Mouse (Mus musculus): ENCODE data around the gene Ctxn1. TPM values are rescaled to one million over a fixed set of nuclear protein-coding genes. Genes with fewer than 3 reads are reported as not detected.

Gene Ctxn1
- polyA plus RNA-seq, 1 experiment from 2014 or later = 3.0 TPM

DNA sequence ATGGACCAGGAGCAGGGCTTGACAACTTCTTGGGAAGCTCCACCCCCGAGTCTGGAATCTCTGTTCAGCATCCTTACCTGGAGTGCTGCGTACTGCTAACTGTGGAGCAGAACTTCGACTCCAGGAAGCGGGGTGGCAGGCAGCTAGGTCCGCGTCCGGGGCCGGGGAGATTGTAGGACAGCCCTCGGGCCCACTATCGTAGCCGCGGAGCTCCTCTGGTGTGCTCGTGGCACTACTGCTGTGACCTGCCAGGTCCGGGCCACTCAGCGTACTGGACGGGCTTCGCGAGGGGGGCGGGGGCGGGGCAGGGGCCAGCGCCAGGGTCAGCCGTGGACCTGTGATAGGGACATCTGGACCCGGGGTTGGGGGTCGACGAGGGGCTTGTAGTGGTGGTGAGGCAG, 46.3 kb downstream of the Ctxn1 start:
- Histone ChIP-seq H3K4me3 (replicated peaks) (peak overlapping the region; percentile 50), H3K36me3 (no peaks in the 10 kb centered on the region), H3K27ac (no peak overlapping the region), H3K9ac (peak overlapping the region; percentile 26; the same call in 1 of the 2 replicates), H3K4me1 (replicated peaks) (peaks cover 25% of the 10 kb centered on the region), H3K9me3 (replicated peaks) (no peaks in the 10 kb centered on the region), H3K27me3 (peaks cover 78% of the 10 kb centered on the region), H3K4me2 (peak overlapping the region; percentile 67)
- DNase-seq (no peak), ATAC-seq (ENCODE audit: low read depth) (peak; percentile 24)
- WGBS (ENCODE audit: insufficient replicate concordance) = 2% methylated on average over 25 of the region's 25 CpGs

DNA sequence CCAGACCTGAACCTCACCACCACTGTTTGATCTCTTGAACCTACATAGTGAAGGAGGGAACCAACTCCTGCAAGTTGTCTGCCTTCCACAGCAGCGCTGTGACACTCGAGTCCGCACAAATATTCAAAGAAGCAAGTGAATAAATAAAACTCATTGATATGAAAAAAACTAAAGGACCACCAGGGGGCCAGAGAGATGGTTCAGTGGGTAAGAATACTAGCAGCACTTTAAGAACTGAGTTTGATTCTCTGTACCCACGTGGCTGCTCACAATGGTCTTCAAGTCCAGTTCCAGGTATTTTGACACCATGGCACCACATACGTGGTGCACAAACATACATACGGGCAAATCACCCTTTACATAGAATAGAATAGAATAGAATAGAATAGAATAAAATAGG, 48.0 kb downstream of the Ctxn1 start:
- H3K27me3 ChIP-seq = peaks cover 78% of the 10 kb centered on the region
- no peak overlapping the region for H3K9ac ChIP-seq
- ATAC-seq (ENCODE audit: low read depth) (no peak), DNase-seq (no peak)
- no peaks in the 10 kb centered on the region for H3K9me3 ChIP-seq (replicated peaks)
- WGBS (ENCODE audit: insufficient replicate concordance) = 61% methylated on average over 6 of the region's 6 CpGs
- H3K4me1 ChIP-seq (replicated peaks) = peaks cover 32% of the 10 kb centered on the region
- H3K4me3 ChIP-seq (replicated peaks) = no peak overlapping the region
- H3K36me3 ChIP-seq = no peaks in the 10 kb centered on the region
- no peak overlapping the region for H3K27ac ChIP-seq
- H3K4me2 ChIP-seq = no peak overlapping the region

Other genes starting within 250 kb of the Ctxn1 start
- 0.31 and 0.35 TPM in 2 replicates for gene Cd209f, start 153.4 kb downstream of the Ctxn1 start, polyA plus RNA-seq (2015; fragmentation: Nextera tagmentation; extraction: Ambion mirVana)
- not detected in 2 replicates for gene Cd209g, start 125.2 kb downstream of the Ctxn1 start, polyA plus RNA-seq (2015; fragmentation: Nextera tagmentation; extraction: Ambion mirVana)
- 5.6 and 6.3 TPM in 2 replicates for gene Evi5l, start 92.7 kb downstream of the Ctxn1 start, polyA plus RNA-seq (2015; fragmentation: Nextera tagmentation; extraction: Ambion mirVana)
- 0.24 and 0.46 TPM in 2 replicates for gene Prr36, start 41.8 kb downstream of the Ctxn1 start, polyA plus RNA-seq (2015; fragmentation: Nextera tagmentation; extraction: Ambion mirVana)
- gene Lrrc8e, start 32.4 kb downstream of the Ctxn1 start, polyA plus RNA-seq (2015; fragmentation: Nextera tagmentation; extraction: Ambion mirVana) = 0.09 and 0.13 TPM in 2 replicates
- 10.6 and 11.2 TPM in 2 replicates for gene Map2k7, start 20.5 kb downstream of the Ctxn1 start, polyA plus RNA-seq (2015; fragmentation: Nextera tagmentation; extraction: Ambion mirVana)
- gene Gm49320, start 20.4 kb downstream of the Ctxn1 start, polyA plus RNA-seq (2015; fragmentation: Nextera tagmentation; extraction: Ambion mirVana) = 0.19 and 0.23 TPM in 2 replicates
- 0.61 and 0.66 TPM in 2 replicates for gene Tgfbr3l, start 11.1 kb downstream of the Ctxn1 start, polyA plus RNA-seq (2015; fragmentation: Nextera tagmentation; extraction: Ambion mirVana)
- gene Snapc2, start 6.2 kb downstream of the Ctxn1 start, polyA plus RNA-seq (2015; fragmentation: Nextera tagmentation; extraction: Ambion mirVana) = 19.7 and 20.3 TPM in 2 replicates
- 38.1 and 44.1 TPM in 2 replicates for gene Timm44, start 16.6 kb upstream of the Ctxn1 start, polyA plus RNA-seq (2015; fragmentation: Nextera tagmentation; extraction: Ambion mirVana)
- 8.9 and 9.2 TPM in 2 replicates for gene Ccl25, start 65.9 kb upstream of the Ctxn1 start, polyA plus RNA-seq (2015; fragmentation: Nextera tagmentation; extraction: Ambion mirVana)
- gene Elavl1, start 66.1 kb upstream of the Ctxn1 start, polyA plus RNA-seq (2015; fragmentation: Nextera tagmentation; extraction: Ambion mirVana) = 144 and 179 TPM in 2 replicates
- gene Cers4, start 233.8 kb upstream of the Ctxn1 start, polyA plus RNA-seq (2015; fragmentation: Nextera tagmentation; extraction: Ambion mirVana) = 1.9 and 2.1 TPM in 2 replicates